Mouse (Mus musculus): ENCODE measurements around the gene Rnf20. TPM values are rescaled to one million over a fixed set of nuclear protein-coding genes. Genes with fewer than 3 reads are reported as not detected.

The Rnf20 gene
- 21.4 and 23.0 TPM in 2 replicates for polyA plus RNA-seq (2015; fragmentation: Nextera tagmentation; extraction: Ambion mirVana)

GRCm38 (mm10) chr4:49631319-49632138 lies at the start of gene Rnf20:
Rnf20 (plus strand) TSS chr4:49632006.

GRCm38 (mm10) chr4:49597183-49598100 lies 34.4 kb upstream of the Rnf20 start, which contains the start of gene Tmem246:
Tmem246 (minus strand) TSS chr4:49597876.

GRCm38 (mm10) chr4:49681812-49682211 lies 50.0 kb downstream of the Rnf20 start, which contains the start of gene Ppp3r2:
Ppp3r2 (minus strand) TSS chr4:49682024.

Other genes starting within 250 kb of the Rnf20 start
- gene Acnat2, start 223.9 kb upstream of the Rnf20 start, polyA plus RNA-seq (2015; fragmentation: Nextera tagmentation; extraction: Ambion mirVana), result not detected in 2 replicates
- 0.17 and 0.25 TPM in 2 replicates for gene Acnat1, start 158.1 kb upstream of the Rnf20 start, polyA plus RNA-seq (2015; fragmentation: Nextera tagmentation; extraction: Ambion mirVana)
- gene Baat, start 125.4 kb upstream of the Rnf20 start, polyA plus RNA-seq (2015; fragmentation: Nextera tagmentation; extraction: Ambion mirVana), result 0.10 TPM in 1 of 2 replicates, not detected in the other
- 30.1 and 30.3 TPM in 2 replicates for gene Mrpl50, start 110.9 kb upstream of the Rnf20 start, polyA plus RNA-seq (2015; fragmentation: Nextera tagmentation; extraction: Ambion mirVana)
- gene Zfp189, start 110.8 kb upstream of the Rnf20 start, polyA plus RNA-seq (2015; fragmentation: Nextera tagmentation; extraction: Ambion mirVana), result 1.8 and 1.9 TPM in 2 replicates
- gene Aldob, start 82.5 kb upstream of the Rnf20 start, polyA plus RNA-seq (2015; fragmentation: Nextera tagmentation; extraction: Ambion mirVana), result 0.52 and 1.2 TPM in 2 replicates
- gene Tmem246, start 34.1 kb upstream of the Rnf20 start, polyA plus RNA-seq (2015; fragmentation: Nextera tagmentation; extraction: Ambion mirVana), result 5.4 and 7.7 TPM in 2 replicates
- gene Ppp3r2, start 50.0 kb downstream of the Rnf20 start, polyA plus RNA-seq (2015; fragmentation: Nextera tagmentation; extraction: Ambion mirVana), result not detected in 2 replicates
- 0.07 and 0.12 TPM in 2 replicates for gene Grin3a, start 213.7 kb downstream of the Rnf20 start, polyA plus RNA-seq (2015; fragmentation: Nextera tagmentation; extraction: Ambion mirVana)

All from spleen, postnatal 0 days (tissue).